Mouse (Mus musculus) cortical plate, adult 2 months (tissue): ENCODE results near the gene Trim40. TPM values are rescaled to one million over a fixed set of nuclear protein-coding genes. Genes with fewer than 3 reads are reported as not detected.

ENCODE experiments used
- H3K27ac ChIP-seq: fragments of 200-500 bp; 2 replicates; pipeline ENCODE4 v1.5.1; 2012; ENCODE audit warnings: low read length, control low read depth, inconsistent platforms; ENCODE audit not compliant: insufficient read depth
- H3K4me1 ChIP-seq: fragments of 200-500 bp; 2 replicates; pipeline ENCODE4 v1.6.1; 2011; ENCODE audit warnings: low read length; ENCODE audit not compliant: control insufficient read depth, insufficient read depth
- H3K4me3 ChIP-seq: fragments of 200-500 bp; 2 replicates; pipeline ENCODE4 v1.5.1; 2011; ENCODE audit warnings: mild to moderate bottlenecking, low read length, control low read depth; ENCODE audit not compliant: insufficient read depth
- CTCF ChIP-seq: fragments of 200-500 bp; IDR thresholded peaks from 2 replicates; pipeline ENCODE4 v1.5.1; 2011; ENCODE audit warnings: mild to moderate bottlenecking, control low read depth, low read length; ENCODE audit not compliant: insufficient read depth; ENCODE audit errors: extremely low read depth
- POLR2A ChIP-seq: fragments of 200-500 bp; IDR thresholded peaks from 2 replicates; pipeline ENCODE4 v1.6.1; 2011; ENCODE audit warnings: mild to moderate bottlenecking, low read length, control low read depth; ENCODE audit not compliant: insufficient read depth; ENCODE audit errors: extremely low read depth
- polyA plus RNA-seq: library from polyadenylated mRNA; depleted of rRNA; stranded (reverse); fragments of >200 nt; gene quantifications from 2 replicates; pipeline ENCODE4 v1.2.3, GENCODE M21; 2012; rRNA removed

Gene Trim40
- polyA plus RNA-seq, 1 experiment, result 0.29 TPM

GRCm38 (mm10) chr17:36844286-36844719 is 45.6 kb downstream of the Trim40 start:
- no peak for TF ChIP-seq POLR2A
- TF ChIP-seq CTCF, result no peak
- H3K27ac ChIP-seq, result no peak overlapping the region
- no peaks in the 10 kb centered on the region for H3K4me1 ChIP-seq
- no peak overlapping the region for H3K4me3 ChIP-seq

GRCm38 (mm10) chr17:36843696-36844095 is 46.2 kb downstream of the Trim40 start:
- H3K4me1 ChIP-seq, result no peaks in the 10 kb centered on the region
- H3K27ac ChIP-seq, result no peak overlapping the region
- TF ChIP-seq POLR2A (no peak), CTCF (no peak)
- H3K4me3 ChIP-seq, result no peak overlapping the region

GRCm38 (mm10) chr17:36840961-36841445 is 48.9 kb downstream of the Trim40 start:
- no peak overlapping the region for H3K27ac ChIP-seq
- TF ChIP-seq CTCF, result no peak
- TF ChIP-seq POLR2A, result no peak
- H3K4me1 ChIP-seq, result peaks cover 4% of the 10 kb centered on the region; the same call in 1 of the 2 replicates
- no peak overlapping the region for H3K4me3 ChIP-seq

GRCm38 (mm10) chr17:36839931-36840330 is 50.0 kb downstream of the Trim40 start:
- Histone ChIP-seq H3K4me3 (no peak overlapping the region), H3K27ac (no peak overlapping the region), H3K4me1 (peaks cover 4% of the 10 kb centered on the region; the same call in 1 of the 2 replicates)
- TF ChIP-seq POLR2A (no peak), CTCF (no peak)

GRCm38 (mm10) chr17:36839001-36839400 is 50.9 kb downstream of the Trim40 start:
- Histone ChIP-seq H3K27ac (no peak overlapping the region), H3K4me3 (no peak overlapping the region), H3K4me1 (peaks cover 4% of the 10 kb centered on the region; the same call in 1 of the 2 replicates)
- no peak for TF ChIP-seq POLR2A
- no peak for TF ChIP-seq CTCF

- TF ChIP-seq POLR2A (peak; percentile 66; the same call in 1 of the 2 replicates), CTCF (no peak)
- Histone ChIP-seq H3K4me1 (peaks cover 4% of the 10 kb centered on the region; the same call in 1 of the 2 replicates), H3K4me3 (peak within 1 kb of the TSS; percentile 71), H3K27ac (peak within 1 kb of the TSS; percentile 88)
Observed at GRCm38 (mm10) chr17:36836874-36837647, 52.9 kb downstream of the Trim40 start, which contains the start of gene Trim26. Gene Trim26 (plus strand): TSS chr17:36837134.

GRCm38 (mm10) chr17:36836427-36836812 is 53.5 kb downstream of the Trim40 start:
- Histone ChIP-seq H3K4me3 (peak overlapping the region; percentile 71), H3K27ac (peak overlapping the region; percentile 49), H3K4me1 (peaks cover 4% of the 10 kb centered on the region; the same call in 1 of the 2 replicates)
- no peak for TF ChIP-seq CTCF
- TF ChIP-seq POLR2A, result no peak

- TF ChIP-seq POLR2A (no peak), CTCF (no peak; the same call in 1 of the 2 replicates)
- Histone ChIP-seq H3K4me1 (peaks cover 4% of the 10 kb centered on the region; the same call in 1 of the 2 replicates), H3K4me3 (no peak overlapping the region), H3K27ac (peak overlapping the region; percentile 49; the same call in 1 of the 2 replicates)
Observed at GRCm38 (mm10) chr17:36835591-36836426, 54.1 kb downstream of the Trim40 start.

- Histone ChIP-seq H3K27ac (no peak overlapping the region), H3K4me3 (no peak overlapping the region), H3K4me1 (peaks cover 2% of the 10 kb centered on the region; the same call in 1 of the 2 replicates)
- TF ChIP-seq POLR2A, result no peak
- no peak for TF ChIP-seq CTCF
Observed at GRCm38 (mm10) chr17:36832694-36833093, 57.2 kb downstream of the Trim40 start.

Other genes starting within 250 kb of the Trim40 start
- not detected in 2 replicates for gene H2-M9, start 247.5 kb downstream of the Trim40 start, polyA plus RNA-seq
- not detected in 2 replicates for gene H2-M1, start 217.9 kb downstream of the Trim40 start, polyA plus RNA-seq
- not detected in 2 replicates for gene H2-M10.5, start 117.2 kb downstream of the Trim40 start, polyA plus RNA-seq
- gene H2-M10.6, start 78.0 kb downstream of the Trim40 start, polyA plus RNA-seq, result not detected in 2 replicates
- gene Trim26, start 53.0 kb downstream of the Trim40 start, polyA plus RNA-seq, result 18.6 and 19.2 TPM in 2 replicates
- not detected in 2 replicates for gene Trim15, start 22.9 kb downstream of the Trim40 start, polyA plus RNA-seq
- not detected in 2 replicates for gene Trim10, start 20.5 kb downstream of the Trim40 start, polyA plus RNA-seq
- gene Trim31, start 8.0 kb upstream of the Trim40 start, polyA plus RNA-seq, result not detected in 2 replicates
- 13.6 and 13.8 TPM in 2 replicates for gene Rnf39, start 52.8 kb upstream of the Trim40 start, polyA plus RNA-seq
- 184 and 193 TPM in 2 replicates for gene Ppp1r11, start 61.6 kb upstream of the Trim40 start, polyA plus RNA-seq
- gene Znrd1, start 68.4 kb upstream of the Trim40 start, polyA plus RNA-seq, result 36.9 and 37.2 TPM in 2 replicates
- 5.4 and 7.1 TPM in 2 replicates for gene Znrd1as, start 68.5 kb upstream of the Trim40 start, polyA plus RNA-seq
- 0.85 and 1.0 TPM in 2 replicates for gene 2410137M14Rik, start 91.1 kb upstream of the Trim40 start, polyA plus RNA-seq
- gene H2-M5, start 99.4 kb upstream of the Trim40 start, polyA plus RNA-seq, result 3.5 and 4.1 TPM in 2 replicates
- gene Zfp57, start 111.0 kb upstream of the Trim40 start, polyA plus RNA-seq, result 25.2 and 29.3 TPM in 2 replicates
- 99.6 and 128 TPM in 2 replicates for gene Mog, start 133.3 kb upstream of the Trim40 start, polyA plus RNA-seq
- gene Gabbr1, start 155.8 kb upstream of the Trim40 start, polyA plus RNA-seq, result 481 and 483 TPM in 2 replicates
- gene Olfr90, start 198.4 kb upstream of the Trim40 start, polyA plus RNA-seq, result not detected in 2 replicates
- not detected in 2 replicates for gene Olfr91, start 208.2 kb upstream of the Trim40 start, polyA plus RNA-seq
- gene Olfr92, start 230.0 kb upstream of the Trim40 start, polyA plus RNA-seq, result not detected in 2 replicates